Mouse (Mus musculus): ENCODE measurements around the gene Mtmr3.

The Mtmr3 gene

GRCm38 (mm10) chr11:4518981-4519380 lies 75.7 kb downstream of the Mtmr3 start:
- no peak for DNase-seq (ENCODE audit: low spot score in 2 of 2)

- no peak for DNase-seq (ENCODE audit: low spot score in 2 of 2)
Measured at GRCm38 (mm10) chr11:4507421-4507820, 87.2 kb downstream of the Mtmr3 start.

GRCm38 (mm10) chr11:4506486-4506885 lies 88.2 kb downstream of the Mtmr3 start:
- no peak for DNase-seq (ENCODE audit: low spot score in 2 of 2)

GRCm38 (mm10) chr11:4502206-4502605 lies 92.5 kb downstream of the Mtmr3 start:
- DNase-seq (ENCODE audit: low spot score in 2 of 2) = no peak

DNA sequence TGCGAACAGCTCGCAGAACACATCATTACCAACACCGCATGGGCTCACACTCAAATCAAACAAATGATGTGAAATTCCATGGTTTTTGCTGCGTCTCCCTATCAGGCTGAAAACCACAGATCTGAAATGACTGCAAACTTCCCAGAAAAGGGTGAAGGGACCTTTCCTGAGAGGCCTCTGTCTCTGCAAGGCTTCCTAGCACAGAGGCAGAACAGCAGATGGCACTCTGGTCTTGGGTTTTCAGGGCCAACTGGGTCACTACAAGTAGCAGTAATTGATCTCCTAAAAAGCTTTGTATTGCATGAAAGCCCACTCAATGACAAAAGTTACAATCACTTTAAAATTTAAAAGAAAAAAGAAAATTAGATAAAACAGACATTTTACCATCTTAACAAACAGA lies 93.8 kb downstream of the Mtmr3 start:
- no peak for DNase-seq (ENCODE audit: low spot score in 2 of 2)

- DNase-seq (ENCODE audit: low spot score in 2 of 2) = no peak
Measured at GRCm38 (mm10) chr11:4500261-4500660, 94.4 kb downstream of the Mtmr3 start.

DNA sequence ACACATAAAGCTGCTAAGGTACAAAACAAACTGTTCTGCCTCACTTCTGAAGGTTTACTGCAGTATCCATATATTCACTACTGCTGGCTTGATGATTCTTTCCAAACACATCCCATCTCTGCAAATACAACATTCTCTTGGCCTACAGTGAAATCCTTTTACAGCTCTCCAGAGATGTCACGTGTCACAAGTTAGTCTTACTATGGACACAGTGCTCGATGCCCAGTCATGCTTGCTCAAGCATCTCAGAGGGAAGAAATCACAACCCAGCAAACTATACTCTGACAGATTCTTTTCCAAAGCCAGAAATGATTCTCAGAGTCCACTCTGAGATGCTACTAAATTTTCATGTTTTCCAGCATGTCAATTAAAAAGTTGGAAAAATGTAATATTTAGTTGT lies 95.2 kb downstream of the Mtmr3 start:
- DNase-seq (ENCODE audit: low spot score in 2 of 2) = no peak

- DNase-seq (ENCODE audit: low spot score in 2 of 2) = no peak
Measured at GRCm38 (mm10) chr11:4498774-4499173, 95.9 kb downstream of the Mtmr3 start.

GRCm38 (mm10) chr11:4497501-4498118 lies 97.1 kb downstream of the Mtmr3 start:
- DNase-seq (ENCODE audit: low spot score in 2 of 2) = no peak

DNA sequence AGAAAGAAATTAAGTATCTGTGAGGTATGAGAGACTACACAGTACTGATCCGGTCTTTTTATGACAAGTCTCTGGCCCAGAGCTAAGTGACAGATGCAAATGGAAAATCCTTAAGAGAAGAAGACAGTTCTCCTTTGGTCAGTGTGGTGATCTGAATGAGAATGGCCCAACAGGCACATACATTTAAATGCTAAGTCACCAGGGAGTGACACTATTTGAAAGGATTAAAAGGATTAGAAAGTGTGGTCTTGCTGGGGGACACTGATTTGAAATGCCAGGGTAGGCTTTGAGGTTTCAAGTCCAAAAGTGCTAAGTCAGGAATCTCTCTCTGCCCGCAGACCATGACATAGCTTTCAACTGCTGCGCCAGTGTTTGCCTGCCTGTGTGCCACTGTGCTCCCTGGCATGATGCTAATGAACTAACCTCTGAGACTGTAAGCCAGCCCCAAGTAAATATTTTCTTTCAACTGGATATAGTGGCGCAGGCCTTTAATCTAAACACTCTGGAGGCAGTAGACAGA lies 99.6 kb downstream of the Mtmr3 start:
- DNase-seq (ENCODE audit: low spot score in 2 of 2) = no peak

DNA sequence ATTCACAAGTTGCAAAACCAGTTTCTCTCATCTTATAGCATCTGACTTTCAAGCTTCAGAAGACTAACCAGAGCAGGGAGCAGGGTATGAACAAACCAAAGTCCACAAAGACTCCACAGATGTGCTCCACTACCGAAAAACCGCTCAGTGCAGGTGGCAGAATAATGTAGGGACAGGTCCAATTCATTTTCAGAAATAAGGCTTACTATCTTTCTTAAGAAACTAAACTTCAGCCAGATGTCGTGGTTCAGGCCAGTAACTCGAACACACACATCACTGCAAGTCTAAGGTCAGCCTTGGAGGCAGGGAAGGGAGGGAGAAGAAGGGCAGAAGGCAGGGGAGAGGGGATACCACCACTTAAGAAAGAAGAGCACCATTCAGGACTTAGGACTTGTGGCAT lies 105.5 kb downstream of the Mtmr3 start:
- no peak for DNase-seq (ENCODE audit: low spot score in 2 of 2)

DNA sequence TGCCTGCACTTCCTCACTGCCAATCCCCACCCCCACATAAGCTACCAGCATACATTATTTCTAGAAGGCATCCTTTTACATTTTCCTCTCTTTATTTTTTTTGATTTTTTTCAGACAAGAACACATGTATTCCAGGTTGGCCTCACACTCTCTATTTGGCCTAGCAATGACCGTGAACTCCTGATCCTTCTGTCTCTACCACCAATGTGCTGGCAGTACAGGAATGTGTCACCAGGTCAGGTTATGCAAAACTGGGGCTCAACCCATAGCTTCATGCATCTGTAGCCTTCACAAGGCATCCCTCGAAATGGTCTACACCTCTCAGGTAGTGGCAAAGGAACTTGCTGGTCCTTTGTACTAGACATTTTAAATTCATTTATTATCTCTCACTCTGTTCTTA lies 105.9 kb downstream of the Mtmr3 start:
- DNase-seq (ENCODE audit: low spot score in 2 of 2) = no peak

DNA sequence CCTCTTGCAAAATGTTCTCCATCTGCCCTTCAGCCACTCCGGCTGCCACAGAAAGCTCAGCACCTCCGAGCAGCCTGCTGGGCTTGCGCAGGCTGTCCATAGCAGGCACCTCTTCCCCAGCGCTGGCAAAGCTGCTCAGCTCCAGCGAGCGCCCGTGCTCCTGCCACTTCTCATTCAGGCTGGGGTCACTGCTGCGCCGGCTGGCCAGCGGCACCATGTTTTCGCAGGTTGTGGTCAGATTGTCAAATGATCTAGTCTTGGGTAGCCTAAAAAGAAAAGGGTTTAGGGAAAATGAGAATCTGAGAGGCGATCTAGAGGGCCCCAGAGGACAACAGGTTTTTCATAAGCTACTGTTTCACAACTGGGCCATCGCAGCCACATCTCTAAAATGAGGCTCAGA lies 106.3 kb downstream of the Mtmr3 start:
- no peak for DNase-seq (ENCODE audit: low spot score in 2 of 2)

DNA sequence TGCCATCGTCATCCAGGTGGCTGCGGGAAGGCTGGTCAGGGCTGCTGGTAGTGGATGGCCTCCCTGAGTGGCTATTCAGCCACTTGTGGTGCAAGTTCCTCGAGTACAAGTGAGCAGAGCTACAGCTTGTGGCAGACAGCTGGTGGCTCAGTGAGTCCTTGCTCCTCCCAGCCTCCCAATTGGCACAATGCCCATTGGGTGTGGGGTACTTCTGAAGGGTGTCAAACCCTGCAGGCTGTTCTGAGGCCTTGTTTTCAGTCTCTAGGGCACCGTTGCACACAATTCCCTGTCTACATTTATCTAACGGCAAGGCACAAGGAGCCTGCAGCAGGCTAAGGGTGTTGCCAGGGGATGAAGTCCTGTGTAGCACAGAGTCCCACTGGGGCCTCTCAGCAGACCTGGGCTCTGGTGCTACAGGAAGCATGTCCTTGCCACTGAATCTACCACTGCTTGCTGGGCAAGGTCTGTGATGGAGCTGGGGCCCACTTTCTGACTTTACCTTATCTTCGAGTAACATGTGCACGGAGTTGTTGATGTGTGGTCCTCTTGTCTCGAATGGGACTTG lies 107.2 kb downstream of the Mtmr3 start:
- peak in 1 of 2 experiments; percentile 37 for DNase-seq (ENCODE audit: low spot score in 2 of 2)

- DNase-seq (ENCODE audit: low spot score in 2 of 2) = no peak
Measured at GRCm38 (mm10) chr11:4484541-4484940, 110.1 kb downstream of the Mtmr3 start.

DNA sequence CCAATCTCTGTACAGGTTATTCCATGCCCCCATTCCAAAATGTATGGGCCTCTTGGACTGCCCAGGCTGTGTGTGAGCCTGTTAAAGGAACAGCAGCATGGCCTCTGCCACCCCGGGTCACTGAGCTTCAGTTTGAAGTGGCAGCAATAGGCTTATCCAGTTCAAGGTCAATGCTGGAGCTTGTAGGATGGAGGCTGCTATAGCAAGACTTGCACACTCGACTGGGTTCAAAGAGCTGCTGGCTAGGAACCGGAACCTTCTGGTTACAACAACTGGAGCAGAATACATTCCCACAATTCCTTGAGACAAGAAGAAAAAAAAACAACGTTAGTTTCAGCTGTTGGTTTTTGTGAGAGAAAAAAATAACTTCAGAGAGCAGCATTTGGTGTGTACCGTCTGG lies 112.0 kb downstream of the Mtmr3 start:
- DNase-seq (ENCODE audit: low spot score in 2 of 2) = no peak

- no peak for DNase-seq (ENCODE audit: low spot score in 2 of 2)
Measured at GRCm38 (mm10) chr11:4476184-4476697, 118.4 kb downstream of the Mtmr3 start.

DNA sequence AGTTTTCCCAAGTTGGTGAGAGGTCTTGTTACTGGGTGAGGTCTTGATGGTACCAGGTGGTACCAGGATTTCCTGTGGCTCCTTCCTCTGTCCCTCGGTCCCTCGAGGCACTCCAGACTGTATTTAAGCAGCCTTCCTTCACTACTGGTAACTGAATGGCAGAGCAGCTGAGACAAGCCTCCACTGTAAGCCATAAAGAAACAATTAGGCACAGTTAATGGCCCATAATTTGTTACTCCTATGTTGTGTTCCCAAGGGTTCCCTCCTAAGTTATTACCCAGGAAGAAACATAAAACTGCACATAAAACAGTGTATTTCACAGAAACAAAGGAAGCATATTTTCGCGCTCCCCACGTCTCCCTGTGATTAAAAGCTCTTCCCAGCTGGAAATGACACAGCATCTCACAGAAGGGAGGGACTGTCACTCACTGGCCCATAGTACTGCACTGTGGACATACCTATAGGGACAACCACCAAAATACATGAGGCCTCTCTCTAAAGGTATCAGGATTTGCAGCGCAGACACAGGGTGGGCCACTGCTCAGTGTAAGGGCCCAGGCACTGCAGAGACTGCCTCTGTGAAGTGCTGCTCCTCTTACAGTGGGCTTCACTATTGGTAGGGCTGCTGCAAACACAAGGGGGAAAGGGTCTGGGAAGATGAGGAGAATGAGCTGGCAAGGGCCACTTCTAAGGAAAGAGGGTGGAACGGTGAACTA lies 122.0 kb downstream of the Mtmr3 start:
- no peak for DNase-seq (ENCODE audit: low spot score in 2 of 2)

DNA sequence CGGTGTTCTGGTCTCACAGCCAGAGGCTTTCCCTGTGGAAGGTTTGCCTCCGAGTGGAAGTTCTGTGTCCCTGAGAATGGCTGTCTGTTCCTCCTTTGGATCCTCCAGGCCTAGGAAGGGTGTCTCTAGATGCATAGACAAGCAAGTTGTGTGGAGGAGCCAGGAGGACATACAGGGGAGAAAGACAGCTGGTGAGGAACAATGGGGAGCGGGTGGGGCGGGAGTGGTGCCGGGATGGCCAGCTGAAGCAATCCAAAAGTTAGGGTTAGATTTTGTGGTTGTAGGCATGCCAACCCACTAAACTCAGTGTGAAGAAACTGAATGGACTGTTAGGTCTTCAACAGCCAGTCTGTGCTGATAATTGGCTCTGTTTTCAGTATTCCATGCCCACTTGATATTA lies 122.9 kb downstream of the Mtmr3 start:
- no peak for DNase-seq (ENCODE audit: low spot score in 2 of 2)

DNA sequence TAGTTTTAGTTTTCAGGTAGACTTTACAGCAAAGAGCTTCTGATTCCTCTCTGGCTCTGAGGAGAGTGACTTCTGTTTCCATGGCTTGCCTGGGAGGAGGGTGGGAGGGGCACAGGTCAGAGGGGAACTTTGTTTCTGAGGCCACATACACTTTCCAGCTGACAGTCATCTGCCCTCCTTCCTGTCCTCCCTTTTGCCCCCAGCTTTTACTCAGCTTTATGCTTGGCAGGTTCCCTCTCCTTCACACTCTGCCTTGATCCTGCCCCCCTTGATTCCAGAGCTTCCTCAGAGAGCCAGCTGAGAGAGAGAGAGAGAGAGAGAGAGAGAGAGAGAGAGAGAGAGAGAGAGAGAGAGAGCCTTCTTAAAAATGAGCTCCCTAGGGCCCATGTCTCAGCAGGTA lies 123.4 kb downstream of the Mtmr3 start:
- DNase-seq (ENCODE audit: low spot score in 2 of 2) = no peak

DNA sequence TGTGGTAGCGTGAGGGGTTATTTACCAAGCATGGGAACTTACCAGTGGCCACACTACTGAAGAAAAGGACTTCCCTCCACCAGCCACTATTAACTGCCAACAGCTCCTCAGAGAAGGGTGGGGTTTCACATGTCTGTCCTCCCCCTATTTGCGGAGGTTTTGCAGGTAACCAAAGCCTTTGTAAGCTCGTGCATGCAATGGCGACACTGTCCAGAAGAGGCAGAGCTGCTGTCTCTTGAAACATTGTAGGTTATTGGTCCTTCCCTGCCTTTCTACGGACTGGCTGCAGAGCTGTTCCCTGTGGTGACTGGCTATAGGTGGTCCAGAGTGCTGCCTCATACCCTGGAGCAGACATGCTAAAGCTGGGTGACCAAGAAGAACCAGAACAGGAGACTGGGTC lies 125.6 kb downstream of the Mtmr3 start:
- no peak for DNase-seq (ENCODE audit: low spot score in 2 of 2)

DNA sequence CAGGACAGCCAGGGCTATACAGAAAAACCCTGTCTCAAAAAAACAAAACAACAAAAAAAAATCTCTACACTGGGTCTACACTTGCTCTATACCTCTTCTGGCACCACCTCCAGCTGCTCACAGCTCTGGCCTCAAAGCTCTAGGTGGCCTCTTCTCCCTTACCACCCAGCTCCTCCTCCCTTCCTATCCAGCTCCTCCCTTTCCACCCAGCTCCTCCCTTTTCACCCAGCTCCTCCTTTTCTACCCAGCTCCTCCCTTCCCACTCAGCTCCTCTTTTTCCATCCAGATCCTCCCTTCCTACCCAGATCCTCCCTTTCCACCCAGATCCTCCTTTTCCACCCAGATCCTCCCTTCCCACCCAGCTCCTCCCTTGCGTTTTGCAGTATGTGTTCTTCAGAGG lies 127.2 kb downstream of the Mtmr3 start:
- DNase-seq (ENCODE audit: low spot score in 2 of 2) = no peak

- DNase-seq (ENCODE audit: low spot score in 2 of 2) = no peak
Measured at GRCm38 (mm10) chr11:4466191-4466590, 128.5 kb downstream of the Mtmr3 start.

Measured in frontal cortex, postnatal 10 days (tissue).